Mouse (Mus musculus): ENCODE results near the gene Cdr2l. TPM values are rescaled to one million over a fixed set of nuclear protein-coding genes. Genes with fewer than 3 reads are reported as not detected.

Cdr2l gene
- 16.6 and 43.4 TPM in 2 replicates for polyA plus RNA-seq (2012; rRNA removed; ENCODE audit: low replicate concordance)

GRCm38 (mm10) chr11:115381743-115382539, at the start of gene Cdr2l:
Cdr2l (plus strand) TSS chr11:115381916.

GRCm38 (mm10) chr11:115334531-115334930, 47.2 kb upstream of the Cdr2l start, which contains the start of gene Otop3:
Otop3 (plus strand) TSS chr11:115334731.

GRCm38 (mm10) chr11:115367395-115367944, 14.2 kb upstream of the Cdr2l start, which contains the start of gene Hid1:
Hid1 (minus strand) TSS chr11:115367756.

GRCm38 (mm10) chr11:115403338-115404124, 21.8 kb downstream of the Cdr2l start, which contains the start of gene Mrpl58:
Mrpl58 (plus strand) TSS chr11:115403752.

GRCm38 (mm10) chr11:115419531-115420237, 38.0 kb downstream of the Cdr2l start, which contains the start of the genes Atp5h and Kctd2:
Atp5h (minus strand) TSS chr11:115419962.
Kctd2 (plus strand) TSS chr11:115420128.

GRCm38 (mm10) chr11:115439906-115440595, 58.3 kb downstream of the Cdr2l start, which contains the start of gene Trim80:
Trim80 (plus strand) TSS chr11:115440545.

Other genes with a start within 250 kb of the Cdr2l start
- 0.75 and 6.3 TPM in 2 replicates for gene Cd300lf, start 247.9 kb upstream of the Cdr2l start, polyA plus RNA-seq (2012; rRNA removed; ENCODE audit: low replicate concordance)
- gene Slc9a3r1, start 218.6 kb upstream of the Cdr2l start, polyA plus RNA-seq (2012; rRNA removed; ENCODE audit: low replicate concordance) = 12.4 and 42.5 TPM in 2 replicates
- gene Tmem104, start 194.4 kb upstream of the Cdr2l start, polyA plus RNA-seq (2012; rRNA removed; ENCODE audit: low replicate concordance) = 20.1 and 31.2 TPM in 2 replicates
- gene Nat9, start 194.1 kb upstream of the Cdr2l start, polyA plus RNA-seq (2012; rRNA removed; ENCODE audit: low replicate concordance) = 21.8 and 40.5 TPM in 2 replicates
- 0.12 TPM in 1 of 2 replicates, not detected in the other for gene Grin2c, start 114.7 kb upstream of the Cdr2l start, polyA plus RNA-seq (2012; rRNA removed; ENCODE audit: low replicate concordance)
- gene Fdxr, start 104.9 kb upstream of the Cdr2l start, polyA plus RNA-seq (2012; rRNA removed; ENCODE audit: low replicate concordance) = 16.6 and 17.8 TPM in 2 replicates
- gene Fads6, start 84.3 kb upstream of the Cdr2l start, polyA plus RNA-seq (2012; rRNA removed; ENCODE audit: low replicate concordance) = 1.9 and 3.5 TPM in 2 replicates
- gene Otop2, start 74.8 kb upstream of the Cdr2l start, polyA plus RNA-seq (2012; rRNA removed; ENCODE audit: low replicate concordance) = not detected in 2 replicates
- gene Ush1g, start 59.9 kb upstream of the Cdr2l start, polyA plus RNA-seq (2012; rRNA removed; ENCODE audit: low replicate concordance) = 0.04 TPM in 1 of 2 replicates, not detected in the other
- gene Otop3, start 47.2 kb upstream of the Cdr2l start, polyA plus RNA-seq (2012; rRNA removed; ENCODE audit: low replicate concordance) = 0.12 TPM in 1 of 2 replicates, not detected in the other
- 14.8 and 23.9 TPM in 2 replicates for gene Hid1, start 14.2 kb upstream of the Cdr2l start, polyA plus RNA-seq (2012; rRNA removed; ENCODE audit: low replicate concordance)
- 79.4 and 110 TPM in 2 replicates for gene Mrpl58, start 21.8 kb downstream of the Cdr2l start, polyA plus RNA-seq (2012; rRNA removed; ENCODE audit: low replicate concordance)
- gene Atp5h, start 38.0 kb downstream of the Cdr2l start, polyA plus RNA-seq (2012; rRNA removed; ENCODE audit: low replicate concordance) = 141 and 187 TPM in 2 replicates
- 39.0 and 44.5 TPM in 2 replicates for gene Kctd2, start 38.2 kb downstream of the Cdr2l start, polyA plus RNA-seq (2012; rRNA removed; ENCODE audit: low replicate concordance)
- 0.09 and 0.72 TPM in 2 replicates for gene Trim80, start 58.6 kb downstream of the Cdr2l start, polyA plus RNA-seq (2012; rRNA removed; ENCODE audit: low replicate concordance)
- gene Slc16a5, start 80.6 kb downstream of the Cdr2l start, polyA plus RNA-seq (2012; rRNA removed; ENCODE audit: low replicate concordance) = 0.06 and 0.07 TPM in 2 replicates
- gene Armc7, start 93.8 kb downstream of the Cdr2l start, polyA plus RNA-seq (2012; rRNA removed; ENCODE audit: low replicate concordance) = 6.1 and 10.5 TPM in 2 replicates
- 56.8 and 74.4 TPM in 2 replicates for gene Nt5c, start 109.9 kb downstream of the Cdr2l start, polyA plus RNA-seq (2012; rRNA removed; ENCODE audit: low replicate concordance)
- gene Jpt1, start 132.5 kb downstream of the Cdr2l start, polyA plus RNA-seq (2012; rRNA removed; ENCODE audit: low replicate concordance) = 150 and 187 TPM in 2 replicates
- gene Sumo2, start 154.4 kb downstream of the Cdr2l start, polyA plus RNA-seq (2012; rRNA removed; ENCODE audit: low replicate concordance) = 69.6 and 81.1 TPM in 2 replicates
- 38.8 and 75.0 TPM in 2 replicates for gene Nup85, start 182.5 kb downstream of the Cdr2l start, polyA plus RNA-seq (2012; rRNA removed; ENCODE audit: low replicate concordance)
- 39.6 and 50.1 TPM in 2 replicates for gene Mrps7, start 222.0 kb downstream of the Cdr2l start, polyA plus RNA-seq (2012; rRNA removed; ENCODE audit: low replicate concordance)
- 20.5 and 33.9 TPM in 2 replicates for gene Gga3, start 222.1 kb downstream of the Cdr2l start, polyA plus RNA-seq (2012; rRNA removed; ENCODE audit: low replicate concordance)
- 113 and 166 TPM in 2 replicates for gene Mif4gd, start 231.1 kb downstream of the Cdr2l start, polyA plus RNA-seq (2012; rRNA removed; ENCODE audit: low replicate concordance)
- 129 and 302 TPM in 2 replicates for gene Slc25a19, start 246.4 kb downstream of the Cdr2l start, polyA plus RNA-seq (2012; rRNA removed; ENCODE audit: low replicate concordance)

Measured in subcutaneous adipose tissue, adult 2 months (tissue).